Comparison of ENCODE assay signal across 7 mouse cellular contexts in genomic region chr7:102686944-102687501, GRCm38 (mm10). TPM values are rescaled to one million over a fixed set of nuclear protein-coding genes. Genes with fewer than 3 reads are reported as not detected.
DNase-seq lines count a peak whose midpoint lies in the region; ATAC-seq lines count a peak whose summit lies in the region.

Gene Trim68, minus strand, starts transcription at chr7:102687327.

- peak within 1 kb of the TSS; percentile 79 for H3K27ac ChIP-seq in intestine, embryonic 16.5 days (ENCODE audit: low read length)
- no peak within 1 kb of the TSS for H3K27ac ChIP-seq in midbrain, embryonic 11.5 days (ENCODE audit: low read depth, low read length)

- ATAC-seq in intestine, embryonic 16.5 days: peak; percentile 100
- ATAC-seq in midbrain, embryonic 11.5 days (ENCODE audit: low FRiP score): peak; percentile 100

- intact Hi-C loops in left cerebral cortex, postnatal 36 days (cut with DNase I): no loop called here

- no peaks in the 10 kb centered on the region for H3K27me3 ChIP-seq in intestine, embryonic 16.5 days (replicated peaks; ENCODE audit: control insufficient read depth, insufficient read depth, low read length)
- H3K27me3 ChIP-seq in midbrain, embryonic 11.5 days (ENCODE audit: control insufficient read depth, insufficient read depth, low read length): no peaks in the 10 kb centered on the region

- no peaks in the 10 kb centered on the region for H3K4me1 ChIP-seq in intestine, embryonic 16.5 days (ENCODE audit: control insufficient read depth, insufficient read depth, low read length)
- no peaks in the 10 kb centered on the region for H3K4me1 ChIP-seq in midbrain, embryonic 11.5 days (ENCODE audit: control insufficient read depth, insufficient read depth, low read length)

- H3K4me3 ChIP-seq in intestine, embryonic 16.5 days (ENCODE audit: low read length): peak within 1 kb of the TSS; percentile 70
- peak within 1 kb of the TSS; percentile 48 for H3K4me3 ChIP-seq in midbrain, embryonic 11.5 days (ENCODE audit: low read depth, low read length)

- H3K36me3 ChIP-seq in intestine, embryonic 16.5 days (ENCODE audit: control insufficient read depth, insufficient read depth, low read length): no peaks in the 10 kb centered on the region
- H3K36me3 ChIP-seq in midbrain, embryonic 11.5 days (ENCODE audit: control insufficient read depth, insufficient read depth, low read length): no peaks in the 10 kb centered on the region

- H3K9ac ChIP-seq in intestine, embryonic 16.5 days (ENCODE audit: low read depth, low read length): peak within 1 kb of the TSS; percentile 84
- H3K9ac ChIP-seq in midbrain, embryonic 11.5 days (ENCODE audit: low read length): peak within 1 kb of the TSS; percentile 76

- no peaks in the 10 kb centered on the region for H3K9me3 ChIP-seq in intestine, embryonic 16.5 days (ENCODE audit: control insufficient read depth, low read length)
- H3K9me3 ChIP-seq in midbrain, embryonic 11.5 days (ENCODE audit: control insufficient read depth, low read length): no peaks in the 10 kb centered on the region

- H3K4me2 ChIP-seq in intestine, embryonic 16.5 days (ENCODE audit: low read depth, low read length): peak within 1 kb of the TSS; percentile 75
- peak within 1 kb of the TSS; percentile 61 for H3K4me2 ChIP-seq in midbrain, embryonic 11.5 days

- peak; percentile 91 for DNase-seq in adrenal gland, adult 8-10 months
- DNase-seq in embryo, embryonic 9.5 days (ENCODE audit: extremely low spot score): peak; percentile 88
- peak; percentile 71 to 89 for DNase-seq in gastrocnemius, postnatal 4 days (ENCODE audit: low spot score in 2 of 2)
- peak; percentile 87 to 90 for DNase-seq in left cerebral cortex, postnatal 36 days (ENCODE audit: low spot score in 2 of 2)
- peak; percentile 97 for DNase-seq in midbrain, embryonic 11.5 days (ENCODE audit: low spot score, missing footprints)
- DNase-seq in skeletal muscle tissue, adult 2 months (ENCODE audit: low read depth, low spot score): peak; percentile 86

- under 1% methylated on average over 40 of the region's 40 CpGs for WGBS in intestine, embryonic 16.5 days
- WGBS in midbrain, embryonic 11.5 days: under 1% methylated on average over 35 of the region's 40 CpGs

RNA-seq across cellular contexts. Expression of gene Trim68, which starts in this region (rescaled TPM):
- 10 to 100 TPM; 10.9 to 19.3 (median 15.7) TPM for total RNA-seq in adrenal gland, adult 8-10 months (2022)
- total RNA-seq in gastrocnemius, postnatal 4 days (2021): 1 to 10 TPM; 7.2 to 9.0 TPM
- polyA plus RNA-seq in intestine, embryonic 16.5 days (2015; fragmentation: Nextera tagmentation; extraction: Ambion mirVana): 9.3 and 9.6 TPM in 2 replicates
- 1 to 10 TPM; 5.5 to 6.7 TPM for total RNA-seq in left cerebral cortex, postnatal 36 days (2021)
- polyA plus RNA-seq in midbrain, embryonic 11.5 days (2014; fragmentation: Nextera tagmentation; extraction: Ambion mirVana): 9.5 and 10.8 TPM in 2 replicates
